Mouse (Mus musculus): ENCODE data around the gene Zfp974. TPM values are rescaled to one million over a fixed set of nuclear protein-coding genes. Genes with fewer than 3 reads are reported as not detected.
"Not testable (repeated sequence)": the region's sequence is repeated elsewhere in the genome, so short reads cannot be mapped to it uniquely, and the experiment has no call there.

The Zfp974 gene
- total and polyA plus RNA-seq, 3 experiments, result 2.3 to 5.0 (median 2.3) TPM

DNA sequence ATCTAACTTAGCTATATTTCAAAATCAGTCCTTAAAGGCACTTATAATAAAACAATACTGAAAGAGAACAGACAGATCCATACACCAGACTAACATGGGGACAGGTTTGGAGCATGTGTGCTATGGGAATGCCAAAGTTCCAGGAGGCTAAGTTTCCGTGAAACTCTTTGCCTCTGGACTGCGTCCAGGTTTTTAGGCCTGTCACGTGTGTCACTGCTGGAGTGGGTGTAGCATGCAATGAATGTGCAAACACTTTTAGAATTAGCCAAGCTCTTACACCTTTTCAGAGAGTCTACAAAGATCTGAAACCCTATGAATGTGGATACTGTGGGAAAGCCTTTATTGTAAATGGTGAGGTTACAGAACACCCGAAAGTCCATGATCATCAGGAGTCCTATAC, 47.5 kb downstream of the Zfp974 start:
- H3K9me3 ChIP-seq (replicated peaks; ENCODE audit: low read length), result no peaks in the 10 kb centered on the region
- H3K4me2 ChIP-seq (ENCODE audit: insufficient read depth, low read depth, poor library complexity, severe bottlenecking), result no peak overlapping the region
- H3K79me2 ChIP-seq (replicated peaks; ENCODE audit: control insufficient read depth, extremely low read depth, insufficient read depth, poor library complexity, severe bottlenecking), result no peaks in the 10 kb centered on the region
- H3K27me3 ChIP-seq (replicated peaks), result no peaks in the 10 kb centered on the region
- H3K4me3 ChIP-seq (replicated peaks in 1 of 3; ENCODE audit: low read depth in 2 of 3, low read length in 2 of 3, poor library complexity in 1 of 3), result no peak overlapping the region
- no peak overlapping the region for H3K27ac ChIP-seq (ENCODE audit: insufficient read depth, low read depth)
- no peak for TF ChIP-seq ZKSCAN1 (IDR thresholded peaks at IDR 0.05; ENCODE audit: borderline replicate concordance, low read depth, low read length)
- TF ChIP-seq MXI1 (IDR thresholded peaks at IDR 0.05; ENCODE audit: low read depth, low read length), result no peak
- no peak for TF ChIP-seq SIN3A (IDR thresholded peaks at IDR 0.05; ENCODE audit: low read length)
- TF ChIP-seq CHD2 (IDR thresholded peaks at IDR 0.05; ENCODE audit: low read length), result no peak
- no peak for TF ChIP-seq CHD1 (IDR thresholded peaks at IDR 0.05; ENCODE audit: low read depth, low read length)
- no peak for TF ChIP-seq SMC3 (IDR thresholded peaks at IDR 0.05; ENCODE audit: low read depth, low read length)
- in situ Hi-C loops (cut with MboI; ENCODE audit: low pct_ligation_motif_present, low pct_unique_long_range_greater_than_20kb, low sequenced_read_pairs) (no loop called here), dilution Hi-C loops (cut with MboI; ENCODE audit: extremely low pct_ligation_motif_present, extremely low pct_unique_long_range_greater_than_20kb, low sequenced_read_pairs) (no loop called here)
- H3K4me1 ChIP-seq (ENCODE audit: control insufficient read depth in 1 of 2, insufficient read depth in 2 of 2), result no peaks in the 10 kb centered on the region
- no peak overlapping the region for H3K9ac ChIP-seq (ENCODE audit: insufficient read depth, low read depth)
- peaks cover 53 to 67% of the 10 kb centered on the region in 2 experiments for H3K36me3 ChIP-seq (replicated peaks in 1 of 2; ENCODE audit: control insufficient read depth in 1 of 2, insufficient read depth in 1 of 2, low read length in 1 of 2)
- no peak for DNase-seq (ENCODE audit: extremely low read depth)

- peak; percentile 41 for DNase-seq (ENCODE audit: extremely low read depth)
- in situ Hi-C loops (cut with MboI; ENCODE audit: low pct_ligation_motif_present, low pct_unique_long_range_greater_than_20kb, low sequenced_read_pairs), result not testable (repeated sequence)
These were observed 66.7 kb downstream of the Zfp974 start for GRCm38 (mm10) chr7:27862578-27862977.

GRCm38 (mm10) chr7:27860396-27861235, 68.6 kb downstream of the Zfp974 start:
- in situ Hi-C loops (cut with MboI; ENCODE audit: low pct_ligation_motif_present, low pct_unique_long_range_greater_than_20kb, low sequenced_read_pairs) (no loop called here), dilution Hi-C loops (cut with MboI; ENCODE audit: extremely low pct_ligation_motif_present, extremely low pct_unique_long_range_greater_than_20kb, low sequenced_read_pairs) (no loop called here)
- Histone ChIP-seq H3K9me3 (replicated peaks; ENCODE audit: low read length) (peaks cover 2% of the 10 kb centered on the region), H3K4me1 (ENCODE audit: control insufficient read depth in 1 of 2, insufficient read depth in 2 of 2) (peaks cover 4 to 20% of the 10 kb centered on the region in 2 experiments), H3K79me2 (replicated peaks; ENCODE audit: control insufficient read depth, extremely low read depth, insufficient read depth, poor library complexity, severe bottlenecking) (peaks cover 8% of the 10 kb centered on the region), H3K9ac (ENCODE audit: insufficient read depth, low read depth) (peak overlapping the region; percentile 84), H3K27ac (ENCODE audit: insufficient read depth, low read depth) (peak overlapping the region; percentile 76), H3K4me2 (ENCODE audit: insufficient read depth, low read depth, poor library complexity, severe bottlenecking) (peak overlapping the region; percentile 98), H3K27me3 (replicated peaks) (no peaks in the 10 kb centered on the region), H3K4me3 (replicated peaks in 1 of 3; ENCODE audit: low read depth in 2 of 3, low read length in 2 of 3, poor library complexity in 1 of 3) (peak overlapping the region; percentile 72 to 86 (median 81)), H3K36me3 (replicated peaks in 1 of 2; ENCODE audit: control insufficient read depth in 1 of 2, insufficient read depth in 1 of 2, low read length in 1 of 2) (peaks cover 16 to 17% of the 10 kb centered on the region in 2 experiments)
- DNase-seq (ENCODE audit: extremely low read depth), result peak; percentile 89
- peak; percentile 85 for TF ChIP-seq ELF1 (IDR thresholded peaks at IDR 0.05; ENCODE audit: low read depth, low read length)
- peak; percentile 67 for TF ChIP-seq CHD2 (IDR thresholded peaks at IDR 0.05; ENCODE audit: low read length)
- peak; percentile 43 for TF ChIP-seq ETS1 (conservative IDR thresholded peaks at IDR 0.05; ENCODE audit: low read depth, low read length)
- TF ChIP-seq USF2 (conservative IDR thresholded peaks at IDR 0.05; ENCODE audit: low read depth, low read length), result no peak
- TF ChIP-seq EP300 (IDR thresholded peaks at IDR 0.05; ENCODE audit: low read length), result no peak
- TF ChIP-seq NRF1 (IDR thresholded peaks at IDR 0.05; ENCODE audit: low read depth, low read length), result peak; percentile 33; the same call in 1 of the 2 replicates
- TF ChIP-seq BHLHE40 (IDR thresholded peaks at IDR 0.05; ENCODE audit: low read depth, low read length), result peak; percentile 59
- peak; percentile 62; the same call in 1 of the 2 replicates for TF ChIP-seq ZMIZ1 (IDR thresholded peaks at IDR 0.05; ENCODE audit: low read depth, low read length)
- TF ChIP-seq ZKSCAN1 (IDR thresholded peaks at IDR 0.05; ENCODE audit: borderline replicate concordance, low read depth, low read length), result no peak
- TF ChIP-seq SIN3A (IDR thresholded peaks at IDR 0.05; ENCODE audit: low read length), result peak; percentile 94
- TF ChIP-seq MEF2A (IDR thresholded peaks at IDR 0.05; ENCODE audit: borderline replicate concordance, low read depth, low read length), result peak; percentile 57; the same call in 1 of the 2 replicates
- peak; percentile 92 for TF ChIP-seq TBP (conservative IDR thresholded peaks at IDR 0.05; ENCODE audit: low read depth, low read length)
- peak; percentile 34 for TF ChIP-seq TCF12 (IDR thresholded peaks at IDR 0.05; ENCODE audit: low read depth, low read length)
- no peak for TF ChIP-seq MAX (IDR thresholded peaks at IDR 0.05; ENCODE audit: low read length)
- peak; percentile 63; the same call in 1 of the 2 replicates for TF ChIP-seq UBTF (IDR thresholded peaks at IDR 0.05; ENCODE audit: low read depth, low read length)
- TF ChIP-seq RCOR1 (conservative IDR thresholded peaks at IDR 0.05; ENCODE audit: low read depth, low read length), result no peak
- TF ChIP-seq NELFE (IDR thresholded peaks at IDR 0.05; ENCODE audit: low read depth, low read length), result peak; percentile 72

More at GRCm38 (mm10) chr7:27862578-27862977, 66.7 kb downstream of the Zfp974 start:
- 0 out of 2 replicates have a peak, but pooled peaks have one; percentile 49 for TF ChIP-seq MYC (IDR thresholded peaks at IDR 0.05; ENCODE audit: low read depth, low read length)
- peak; percentile 79 for TF ChIP-seq TBP (conservative IDR thresholded peaks at IDR 0.05; ENCODE audit: low read depth, low read length)
- peak; percentile 52; the same call in 1 of the 2 replicates for TF ChIP-seq MXI1 (IDR thresholded peaks at IDR 0.05; ENCODE audit: low read depth, low read length)
- TF ChIP-seq SIN3A (IDR thresholded peaks at IDR 0.05; ENCODE audit: low read length), result 0 out of 2 replicates have a peak, but pooled peaks have one; percentile 21
- TF ChIP-seq HCFC1 (IDR thresholded peaks at IDR 0.05; ENCODE audit: low read depth, low read length), result 0 out of 2 replicates have a peak, but pooled peaks have one; percentile 24
- TF ChIP-seq MAX (IDR thresholded peaks at IDR 0.05; ENCODE audit: low read length), result peak; percentile 71
- H3K27ac ChIP-seq (ENCODE audit: insufficient read depth, low read depth); H3K9me3 ChIP-seq (replicated peaks; ENCODE audit: low read length); H3K4me3 ChIP-seq (replicated peaks in 1 of 3; ENCODE audit: low read depth in 2 of 3, low read length in 2 of 3, poor library complexity in 1 of 3); H3K27me3 ChIP-seq (replicated peaks); dilution Hi-C loops (cut with MboI; ENCODE audit: extremely low pct_ligation_motif_present, extremely low pct_unique_long_range_greater_than_20kb, low sequenced_read_pairs); H3K79me2 ChIP-seq (replicated peaks; ENCODE audit: control insufficient read depth, extremely low read depth, insufficient read depth, poor library complexity, severe bottlenecking); H3K9ac ChIP-seq (ENCODE audit: insufficient read depth, low read depth): not testable (repeated sequence)
- H3K4me2 ChIP-seq (ENCODE audit: insufficient read depth, low read depth, poor library complexity, severe bottlenecking), result 0 out of 2 replicates have a peak overlapping the region, but pooled peaks have one; percentile 98
- H3K36me3 ChIP-seq (replicated peaks in 1 of 2; ENCODE audit: control insufficient read depth in 1 of 2, insufficient read depth in 1 of 2, low read length in 1 of 2), result peaks cover 29 to 33% of the 10 kb centered on the region in 2 experiments
- H3K4me1 ChIP-seq (ENCODE audit: control insufficient read depth in 1 of 2, insufficient read depth in 2 of 2), result peaks cover 8 to 30% of the 10 kb centered on the region in 2 experiments
